Mouse (Mus musculus) CD8-positive naive resting alpha-beta T cell, adult 57 days (primary cell): Measurements from ENCODE around the gene Prss35. TPM values are rescaled to one million over a fixed set of nuclear protein-coding genes. Genes with fewer than 3 reads are reported as not detected.

Experiments
- total RNA-seq: library from RNA; stranded (reverse); gene quantifications from one replicate; pipeline ENCODE4 v1.2.4, GENCODE M21; 2023

Prss35 gene
- not detected for total RNA-seq

GRCm38 (mm10) chr9:86742959-86743911, at the start of gene Prss35:
Prss35 (plus strand) TSS chr9:86743649.

GRCm38 (mm10) chr9:86695818-86696261, 47.6 kb upstream of the Prss35 start, which contains the start of gene Me1:
Me1 (minus strand) TSS chr9:86695953.

Other genes starting within 250 kb of the Prss35 start
- gene Pgm3, start 171.8 kb upstream of the Prss35 start, total RNA-seq, result 15.6 TPM
- 1.7 TPM for gene Rwdd2a, start 171.7 kb upstream of the Prss35 start, total RNA-seq
- gene Me1, start 47.7 kb upstream of the Prss35 start, total RNA-seq, result 0.15 TPM
- gene Snap91, start 137.0 kb downstream of the Prss35 start, total RNA-seq, result not detected